Mouse (Mus musculus): ENCODE data around the gene Slc43a2. TPM values are rescaled to one million over a fixed set of nuclear protein-coding genes. Genes with fewer than 3 reads are reported as not detected.

Gene Slc43a2
- total RNA-seq, 1 experiment from 2014 or later = 8.9 TPM

GRCm38 (mm10) chr11:75583521-75583920 is 52.0 kb downstream of the Slc43a2 start:
- no peak for ATAC-seq (replicated peaks in 1 of 2; ENCODE audit: insufficient read depth in 1 of 2, low FRiP score in 2 of 2, low TSS enrichment in 1 of 2, low read depth in 1 of 2, poor library complexity in 2 of 2, severe bottlenecking in 2 of 2)

GRCm38 (mm10) chr11:75585061-75585460 is 53.6 kb downstream of the Slc43a2 start:
- ATAC-seq (replicated peaks in 1 of 2; ENCODE audit: insufficient read depth in 1 of 2, low FRiP score in 2 of 2, low TSS enrichment in 1 of 2, low read depth in 1 of 2, poor library complexity in 2 of 2, severe bottlenecking in 2 of 2) = no peak

DNA sequence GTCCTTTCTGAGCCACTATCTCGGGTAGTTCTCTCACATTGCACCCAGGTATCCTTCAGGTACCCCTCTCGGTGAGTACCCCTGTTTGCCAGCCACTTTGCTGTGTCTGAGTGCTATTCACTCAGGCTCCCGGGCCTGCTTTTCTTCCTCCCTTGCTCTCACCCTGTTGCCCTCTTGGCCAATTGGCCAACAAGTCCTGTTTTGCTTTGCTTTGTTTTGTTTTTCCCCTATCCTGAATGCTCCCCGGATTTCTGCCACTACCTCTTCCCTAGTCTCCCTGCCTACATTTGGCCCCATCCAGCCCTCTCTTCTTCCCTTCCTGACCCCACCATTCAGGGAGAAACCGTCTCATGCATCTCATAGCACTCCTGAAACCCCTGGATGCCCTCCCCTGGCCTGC is 54.5 kb downstream of the Slc43a2 start:
- ATAC-seq (replicated peaks in 1 of 2; ENCODE audit: insufficient read depth in 1 of 2, low FRiP score in 2 of 2, low TSS enrichment in 1 of 2, low read depth in 1 of 2, poor library complexity in 2 of 2, severe bottlenecking in 2 of 2) = no peak

- ATAC-seq (replicated peaks in 1 of 2; ENCODE audit: insufficient read depth in 1 of 2, low FRiP score in 2 of 2, low TSS enrichment in 1 of 2, low read depth in 1 of 2, poor library complexity in 2 of 2, severe bottlenecking in 2 of 2) = no peak
Observed at GRCm38 (mm10) chr11:75586963-75587362, 55.5 kb downstream of the Slc43a2 start.

DNA sequence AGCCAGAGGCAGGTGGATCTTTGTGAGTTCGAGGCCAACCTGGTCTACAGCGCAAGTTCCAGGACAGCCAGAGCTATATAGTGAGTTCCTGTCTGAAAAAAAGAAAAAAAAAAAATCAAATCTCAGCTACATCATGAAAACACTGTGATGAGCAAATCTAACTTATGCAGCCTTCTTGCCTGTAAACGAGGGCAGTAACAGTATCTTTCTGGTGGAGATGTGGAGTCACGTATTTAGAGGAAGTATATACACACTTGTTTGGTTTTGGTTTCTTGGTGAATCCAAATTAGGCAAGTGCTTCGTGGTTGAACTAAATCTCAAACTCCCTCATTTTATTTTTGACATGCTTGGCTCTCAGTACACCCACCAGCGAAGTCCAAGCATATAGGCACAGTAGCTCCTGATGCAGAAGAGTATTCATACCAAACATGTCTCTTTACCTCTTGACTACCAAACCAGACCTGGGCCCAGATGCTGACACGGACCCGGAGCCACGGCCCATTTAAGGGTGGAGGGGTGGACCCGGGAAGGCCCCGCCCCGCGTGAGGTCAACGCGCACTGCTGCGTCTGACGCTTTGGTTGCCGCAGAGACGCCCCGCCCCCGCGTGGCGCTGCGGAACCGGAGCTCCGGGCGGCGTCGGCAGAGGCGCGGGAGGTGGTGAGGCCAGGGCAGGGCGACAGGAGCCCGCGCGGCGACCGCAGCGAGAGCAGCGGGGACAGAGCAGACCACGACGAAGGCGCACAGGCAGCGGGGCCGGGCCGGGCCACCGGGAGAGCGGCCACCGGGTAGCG is 56.2 kb downstream of the Slc43a2 start, which contains the start of gene Pitpna:
TSS of gene Pitpna (plus strand) at position 605 of the 792 bp plus-strand sequence.
- ATAC-seq (replicated peaks in 1 of 2; ENCODE audit: insufficient read depth in 1 of 2, low FRiP score in 2 of 2, low TSS enrichment in 1 of 2, low read depth in 1 of 2, poor library complexity in 2 of 2, severe bottlenecking in 2 of 2) = peak; percentile 89 to 93

- ATAC-seq (replicated peaks in 1 of 2; ENCODE audit: insufficient read depth in 1 of 2, low FRiP score in 2 of 2, low TSS enrichment in 1 of 2, low read depth in 1 of 2, poor library complexity in 2 of 2, severe bottlenecking in 2 of 2) = 0 out of 4 replicates have a peak, but pooled peaks of 1 of the 2 experiments have one; percentile 3
Observed at GRCm38 (mm10) chr11:75588285-75588941, 56.9 kb downstream of the Slc43a2 start.

DNA sequence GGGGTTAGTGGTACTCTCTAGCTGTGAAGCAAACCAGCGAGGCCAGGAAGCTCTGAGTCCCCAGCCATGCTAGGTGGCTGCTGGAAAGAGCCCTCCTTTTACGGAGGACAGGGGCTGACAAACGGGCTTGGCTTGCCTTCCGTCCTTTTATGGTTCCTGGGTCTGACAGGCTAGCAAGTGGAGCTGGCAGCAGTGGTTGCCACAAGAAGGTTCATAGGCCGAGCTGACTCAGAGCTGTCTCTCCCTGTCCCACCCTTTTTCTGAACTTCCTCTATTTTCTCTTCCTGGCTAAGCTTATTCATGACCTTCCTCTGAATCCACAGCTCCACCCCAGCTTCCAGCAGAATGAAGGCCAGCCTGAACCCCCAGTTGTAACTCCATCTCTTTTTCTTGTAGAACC is 61.1 kb downstream of the Slc43a2 start:
- peak; percentile 22 to 49; a peak in 3 of 4 replicates for ATAC-seq (replicated peaks in 1 of 2; ENCODE audit: insufficient read depth in 1 of 2, low FRiP score in 2 of 2, low TSS enrichment in 1 of 2, low read depth in 1 of 2, poor library complexity in 2 of 2, severe bottlenecking in 2 of 2)

GRCm38 (mm10) chr11:75594431-75594830 is 62.9 kb downstream of the Slc43a2 start:
- ATAC-seq (replicated peaks in 1 of 2; ENCODE audit: insufficient read depth in 1 of 2, low FRiP score in 2 of 2, low TSS enrichment in 1 of 2, low read depth in 1 of 2, poor library complexity in 2 of 2, severe bottlenecking in 2 of 2) = peak; percentile 59 to 78

DNA sequence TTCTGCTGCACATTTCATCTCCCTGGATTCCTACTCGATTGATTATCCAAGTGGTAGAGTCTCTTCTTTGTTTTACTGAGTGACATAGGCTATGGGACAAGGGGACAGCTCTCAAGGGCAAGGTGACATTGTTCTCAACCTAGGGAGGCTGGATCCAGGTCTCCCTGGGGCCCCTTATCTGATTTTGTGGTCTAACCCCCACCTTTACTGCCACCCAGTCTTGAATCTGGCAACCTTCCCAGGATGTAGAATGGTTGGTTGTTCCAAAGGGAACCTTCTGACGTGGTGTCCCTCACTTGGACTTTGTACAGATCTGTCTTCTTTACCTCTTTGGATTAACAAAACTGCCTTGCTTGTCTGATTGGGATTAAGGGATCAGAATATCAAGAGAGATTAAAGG is 63.9 kb downstream of the Slc43a2 start:
- no peak for ATAC-seq (replicated peaks in 1 of 2; ENCODE audit: insufficient read depth in 1 of 2, low FRiP score in 2 of 2, low TSS enrichment in 1 of 2, low read depth in 1 of 2, poor library complexity in 2 of 2, severe bottlenecking in 2 of 2)

- no peak for ATAC-seq (replicated peaks in 1 of 2; ENCODE audit: insufficient read depth in 1 of 2, low FRiP score in 2 of 2, low TSS enrichment in 1 of 2, low read depth in 1 of 2, poor library complexity in 2 of 2, severe bottlenecking in 2 of 2)
Observed at GRCm38 (mm10) chr11:75595816-75596215, 64.3 kb downstream of the Slc43a2 start.

DNA sequence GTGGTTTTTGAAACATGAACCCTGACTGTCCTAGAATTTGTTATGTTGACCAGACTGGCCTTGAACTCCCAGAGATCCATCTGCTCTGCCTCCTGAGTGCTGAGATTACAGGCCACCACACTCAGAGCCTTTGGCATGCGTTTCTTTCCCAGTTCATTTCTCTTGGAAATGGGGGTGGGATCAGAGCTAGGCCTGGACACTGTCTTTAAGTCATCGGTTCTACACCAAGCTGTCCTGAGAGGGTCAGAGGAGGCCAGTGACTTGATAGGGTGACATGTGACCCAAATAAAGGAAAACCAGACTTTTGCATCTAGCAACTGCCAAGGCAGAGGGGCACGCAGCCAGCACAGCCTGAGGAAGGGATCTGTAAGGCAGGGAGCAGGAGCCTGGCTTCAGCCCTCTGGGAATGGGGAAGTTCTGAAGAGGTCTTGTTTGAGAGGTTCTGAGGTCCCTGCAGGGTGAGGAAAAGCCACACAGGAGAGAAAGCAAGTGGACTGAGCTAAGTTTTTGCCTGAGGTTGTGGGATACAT is 65.3 kb downstream of the Slc43a2 start:
- ATAC-seq (replicated peaks in 1 of 2; ENCODE audit: insufficient read depth in 1 of 2, low FRiP score in 2 of 2, low TSS enrichment in 1 of 2, low read depth in 1 of 2, poor library complexity in 2 of 2, severe bottlenecking in 2 of 2) = no peak

- ATAC-seq (replicated peaks in 1 of 2; ENCODE audit: insufficient read depth in 1 of 2, low FRiP score in 2 of 2, low TSS enrichment in 1 of 2, low read depth in 1 of 2, poor library complexity in 2 of 2, severe bottlenecking in 2 of 2) = no peak
Observed at GRCm38 (mm10) chr11:75598004-75598403, 66.5 kb downstream of the Slc43a2 start.

DNA sequence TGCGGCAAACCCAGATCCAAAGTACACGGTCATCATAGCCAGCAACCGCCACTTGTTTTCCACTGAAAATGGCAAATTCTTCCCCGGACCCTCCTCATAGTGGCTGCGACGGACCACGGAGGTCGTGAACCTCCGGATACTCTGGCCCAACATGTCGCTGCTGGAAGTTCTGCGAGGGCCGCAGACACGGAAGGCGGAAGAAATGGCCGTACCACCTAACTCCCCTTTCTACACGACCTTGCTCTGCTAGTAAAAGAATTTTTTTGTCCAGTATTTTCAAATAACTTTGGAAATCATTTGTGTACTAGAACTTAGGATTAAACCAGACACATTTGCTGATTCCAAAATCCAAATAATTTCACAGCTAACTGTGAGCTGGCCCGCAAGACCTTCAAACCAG is 68.3 kb downstream of the Slc43a2 start:
- ATAC-seq (replicated peaks in 1 of 2; ENCODE audit: insufficient read depth in 1 of 2, low FRiP score in 2 of 2, low TSS enrichment in 1 of 2, low read depth in 1 of 2, poor library complexity in 2 of 2, severe bottlenecking in 2 of 2) = peak; percentile 87 to 90

GRCm38 (mm10) chr11:75604826-75605225 is 73.3 kb downstream of the Slc43a2 start:
- ATAC-seq (replicated peaks in 1 of 2; ENCODE audit: insufficient read depth in 1 of 2, low FRiP score in 2 of 2, low TSS enrichment in 1 of 2, low read depth in 1 of 2, poor library complexity in 2 of 2, severe bottlenecking in 2 of 2) = no peak

GRCm38 (mm10) chr11:75605318-75605717 is 73.8 kb downstream of the Slc43a2 start:
- no peak for ATAC-seq (replicated peaks in 1 of 2; ENCODE audit: insufficient read depth in 1 of 2, low FRiP score in 2 of 2, low TSS enrichment in 1 of 2, low read depth in 1 of 2, poor library complexity in 2 of 2, severe bottlenecking in 2 of 2)

DNA sequence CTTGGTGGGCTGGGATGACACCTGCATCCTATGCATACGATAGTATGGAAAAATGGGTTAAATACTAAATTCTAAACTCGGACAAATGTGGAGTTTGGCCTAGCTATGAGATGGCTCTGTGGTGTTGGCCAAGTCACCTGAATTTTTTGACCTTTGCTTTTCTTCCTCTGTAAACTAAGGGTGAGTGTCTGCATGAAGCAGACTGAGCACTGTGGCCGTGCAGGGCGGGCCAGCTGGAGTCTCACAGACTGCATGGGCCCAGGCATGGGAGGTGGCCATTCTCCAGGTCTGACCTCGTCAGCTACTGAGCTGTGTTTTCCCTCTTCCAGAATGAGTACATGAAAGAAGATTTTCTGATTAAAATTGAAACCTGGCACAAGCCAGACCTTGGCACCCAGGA is 77.3 kb downstream of the Slc43a2 start:
- no peak for ATAC-seq (replicated peaks in 1 of 2; ENCODE audit: insufficient read depth in 1 of 2, low FRiP score in 2 of 2, low TSS enrichment in 1 of 2, low read depth in 1 of 2, poor library complexity in 2 of 2, severe bottlenecking in 2 of 2)

DNA sequence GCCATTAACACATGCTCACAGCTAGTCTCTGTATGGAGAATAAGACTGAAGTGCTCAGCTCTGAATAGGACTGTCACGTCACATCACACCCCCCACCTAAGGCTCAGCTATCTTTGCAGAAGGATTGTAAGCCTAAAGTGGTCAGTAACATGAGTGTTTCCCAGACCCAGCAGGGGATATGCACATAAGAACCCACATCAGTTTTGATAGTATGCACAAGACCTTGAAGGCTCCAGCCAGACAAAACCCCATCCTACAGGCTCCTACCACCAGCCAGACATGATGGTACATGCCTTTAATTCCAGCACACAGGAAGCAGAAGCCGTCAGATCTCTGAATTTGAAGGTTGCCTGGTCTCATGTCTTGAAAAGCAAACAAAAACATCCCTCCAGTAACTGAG is 78.5 kb downstream of the Slc43a2 start:
- ATAC-seq (replicated peaks in 1 of 2; ENCODE audit: insufficient read depth in 1 of 2, low FRiP score in 2 of 2, low TSS enrichment in 1 of 2, low read depth in 1 of 2, poor library complexity in 2 of 2, severe bottlenecking in 2 of 2) = no peak

GRCm38 (mm10) chr11:75614769-75615168 is 83.3 kb downstream of the Slc43a2 start:
- no peak for ATAC-seq (replicated peaks in 1 of 2; ENCODE audit: insufficient read depth in 1 of 2, low FRiP score in 2 of 2, low TSS enrichment in 1 of 2, low read depth in 1 of 2, poor library complexity in 2 of 2, severe bottlenecking in 2 of 2)
